Mouse (Mus musculus) forelimb bud, embryonic 11.5 days (tissue): ENCODE data around the gene Lims1.

Source experiments
- DNase-seq: peaks from one replicate; pipeline ENCODE4 v3.0.0-alpha.2; 2012; ENCODE audit warnings: low read depth, low spot score

Lims1 gene

GRCm38 (mm10) chr10:58382621-58383101 lies 59.4 kb downstream of the Lims1 start:
- peak; percentile 74 for DNase-seq

- no peak for DNase-seq
Observed at GRCm38 (mm10) chr10:58383282-58383681, 60.0 kb downstream of the Lims1 start.

- DNase-seq: no peak
Observed at GRCm38 (mm10) chr10:58383761-58384160, 60.5 kb downstream of the Lims1 start.

GRCm38 (mm10) chr10:58385629-58386028 lies 62.4 kb downstream of the Lims1 start:
- DNase-seq: no peak

GRCm38 (mm10) chr10:58386997-58387396 lies 63.7 kb downstream of the Lims1 start:
- DNase-seq: no peak

- DNase-seq: no peak
Observed at GRCm38 (mm10) chr10:58388648-58389047, 65.4 kb downstream of the Lims1 start.

GRCm38 (mm10) chr10:58389151-58389550 lies 65.9 kb downstream of the Lims1 start:
- no peak for DNase-seq

- no peak for DNase-seq
Observed at GRCm38 (mm10) chr10:58392435-58392834, 69.2 kb downstream of the Lims1 start.

- no peak for DNase-seq
Observed at GRCm38 (mm10) chr10:58393026-58394014, 70.1 kb downstream of the Lims1 start.

GRCm38 (mm10) chr10:58394170-58394569 lies 70.9 kb downstream of the Lims1 start:
- no peak for DNase-seq

GRCm38 (mm10) chr10:58395315-58395714 lies 72.0 kb downstream of the Lims1 start:
- DNase-seq: no peak

GRCm38 (mm10) chr10:58395723-58396122 lies 72.5 kb downstream of the Lims1 start:
- no peak for DNase-seq

- no peak for DNase-seq
Observed at GRCm38 (mm10) chr10:58396600-58396999, 73.3 kb downstream of the Lims1 start.

- DNase-seq: no peak
Observed at GRCm38 (mm10) chr10:58398941-58399340, 75.7 kb downstream of the Lims1 start.

- no peak for DNase-seq
Observed at GRCm38 (mm10) chr10:58401838-58402237, 78.6 kb downstream of the Lims1 start.

GRCm38 (mm10) chr10:58404639-58405038 lies 81.4 kb downstream of the Lims1 start:
- DNase-seq: no peak

GRCm38 (mm10) chr10:58405285-58405948 lies 82.2 kb downstream of the Lims1 start:
- no peak for DNase-seq

GRCm38 (mm10) chr10:58405949-58406305 lies 82.7 kb downstream of the Lims1 start:
- DNase-seq: no peak

GRCm38 (mm10) chr10:58412331-58412730 lies 89.1 kb downstream of the Lims1 start:
- no peak for DNase-seq

GRCm38 (mm10) chr10:58412852-58413251 lies 89.6 kb downstream of the Lims1 start:
- DNase-seq: no peak

- DNase-seq: no peak
Observed at GRCm38 (mm10) chr10:58416702-58417101, 93.4 kb downstream of the Lims1 start.

GRCm38 (mm10) chr10:58418290-58418971 lies 95.2 kb downstream of the Lims1 start:
- no peak for DNase-seq
